Mouse (Mus musculus): ENCODE results near the gene Ddx31. TPM values are rescaled to one million over a fixed set of nuclear protein-coding genes. Genes with fewer than 3 reads are reported as not detected.
A peak's percentile ranks its signal among the peaks of the same experiment; 100 is the strongest.

The Ddx31 gene
- total RNA-seq (2021): 1 to 10 TPM; 6.0 to 8.0 TPM

DNA sequence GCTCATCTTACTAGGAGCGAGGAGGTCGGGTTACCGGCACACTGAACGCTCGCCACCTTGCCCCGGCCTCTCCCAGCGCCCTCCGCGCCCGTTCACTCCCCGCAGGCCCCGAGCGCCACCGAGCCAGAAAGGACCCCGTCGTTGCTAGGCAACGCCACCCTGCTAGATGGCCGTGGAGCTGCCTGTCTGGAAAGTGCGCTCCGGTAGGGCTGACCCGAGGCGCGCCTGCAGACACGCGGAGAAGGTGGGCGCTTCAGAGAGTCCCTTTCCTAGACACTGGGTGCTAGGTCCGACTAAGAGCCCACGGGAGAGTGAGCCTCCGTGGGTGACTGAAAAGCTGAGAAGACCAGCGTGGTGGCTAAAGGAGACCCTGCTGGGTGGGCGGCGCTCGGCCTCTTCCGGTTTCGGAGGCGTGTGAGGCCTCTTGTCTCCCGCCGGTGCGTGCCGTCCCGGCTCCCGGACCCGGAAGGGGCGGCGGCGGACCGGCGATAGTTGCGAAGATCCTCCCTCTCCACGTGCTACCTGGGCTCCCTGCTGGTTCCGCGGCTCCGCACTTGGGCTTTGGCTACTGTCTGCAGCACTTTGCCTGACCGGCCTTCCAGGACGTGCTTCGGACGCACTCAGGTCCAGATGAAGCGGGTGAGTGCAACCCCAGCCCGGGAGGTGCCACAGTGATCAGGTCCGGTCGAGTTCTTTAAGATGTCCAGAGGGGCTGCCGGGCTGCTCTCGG is at the start of gene Ddx31, which contains the start of gene Gtf3c4:
Ddx31 (plus strand) TSS at position 185 of the 730 bp plus-strand sequence.
Gtf3c4 (minus strand) TSS at position 139 of the 730 bp plus-strand sequence.
- DNase-seq (ENCODE audit: extremely low spot score in 1 of 2, low spot score in 2 of 2): peak; percentile 91 to 96
- intact Hi-C loops (cut with DNase I): no loop called here

DNA sequence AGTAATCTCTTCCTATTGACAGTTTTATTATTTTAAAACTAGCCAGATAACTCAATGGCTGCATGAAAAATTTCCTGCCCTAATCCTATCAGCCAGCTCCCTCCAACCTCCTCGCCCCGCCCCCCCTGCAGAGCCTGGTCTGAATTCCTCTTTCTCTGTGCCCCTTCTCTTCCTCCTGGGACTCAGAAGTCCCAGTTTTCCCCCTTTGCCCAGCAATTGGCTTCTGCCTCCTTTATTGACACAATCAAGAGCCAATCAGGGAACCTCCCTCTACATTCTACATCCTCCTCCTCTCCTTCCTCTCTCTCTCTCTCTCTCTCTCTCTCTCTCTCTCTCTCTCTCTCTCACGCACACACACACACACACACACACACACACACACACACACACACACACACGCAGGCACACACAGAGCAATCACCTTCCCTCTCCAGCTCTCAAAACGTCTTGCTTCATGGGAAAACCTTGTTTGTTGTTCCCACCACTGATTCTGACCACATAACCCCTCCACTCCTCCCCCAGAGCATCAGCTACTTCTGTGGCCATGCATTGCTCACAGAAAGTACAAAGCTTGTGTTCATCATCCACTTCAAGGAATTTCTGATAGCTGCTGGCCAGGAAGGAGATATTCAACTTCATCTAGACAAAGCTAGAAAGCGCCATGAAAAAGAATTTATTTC is 47.1 kb upstream of the Ddx31 start:
- peak; percentile 52 to 55 for DNase-seq (ENCODE audit: extremely low spot score in 1 of 2, low spot score in 2 of 2)
- intact Hi-C loops (cut with DNase I): no loop called here

DNA sequence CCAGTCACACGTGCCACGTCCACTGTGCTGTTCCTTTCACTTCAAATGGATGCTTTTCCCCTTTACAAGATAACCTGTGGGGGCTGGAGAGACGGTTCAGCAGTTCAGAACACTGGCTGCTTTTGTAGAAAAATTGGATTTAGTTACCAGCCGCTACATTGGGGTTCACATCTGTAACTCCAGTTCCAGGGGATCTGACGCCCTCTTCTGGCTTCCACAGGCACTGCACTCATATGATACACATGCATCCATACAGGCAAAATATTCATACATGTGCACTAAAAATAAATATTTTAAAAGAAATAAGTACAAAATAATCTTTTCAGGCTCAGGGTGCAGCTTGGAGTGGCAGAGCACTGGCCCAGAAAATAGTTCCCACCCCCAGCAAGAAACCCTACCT is 45.6 kb upstream of the Ddx31 start:
- intact Hi-C loops (cut with DNase I): no loop called here

DNA sequence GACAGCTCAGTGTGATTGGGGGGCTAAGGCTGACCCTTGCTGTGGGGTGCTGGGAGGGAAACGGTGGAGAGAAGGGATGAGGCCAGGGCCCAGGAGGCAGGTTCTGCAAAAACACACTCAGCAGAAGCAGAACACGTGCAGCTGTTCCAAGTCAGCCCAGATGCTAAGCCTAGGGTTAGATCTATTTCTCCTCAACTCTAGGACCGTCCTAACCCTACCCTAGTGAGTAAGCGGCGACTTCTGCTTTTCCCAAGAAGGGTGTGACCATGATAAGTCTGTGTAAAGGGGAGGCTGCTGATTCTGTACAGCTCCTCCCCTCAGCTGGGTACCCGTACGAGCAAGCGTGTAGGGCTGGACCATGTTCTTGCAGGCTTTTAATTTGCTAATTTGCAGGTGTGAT is 43.9 kb upstream of the Ddx31 start:
- intact Hi-C loops (cut with DNase I): no loop called here
- no peak for DNase-seq (ENCODE audit: extremely low spot score in 1 of 2, low spot score in 2 of 2)

More for the DNA sequence above, 45.6 kb upstream of the Ddx31 start:
- DNase-seq (ENCODE audit: extremely low spot score in 1 of 2, low spot score in 2 of 2): no peak

DNA sequence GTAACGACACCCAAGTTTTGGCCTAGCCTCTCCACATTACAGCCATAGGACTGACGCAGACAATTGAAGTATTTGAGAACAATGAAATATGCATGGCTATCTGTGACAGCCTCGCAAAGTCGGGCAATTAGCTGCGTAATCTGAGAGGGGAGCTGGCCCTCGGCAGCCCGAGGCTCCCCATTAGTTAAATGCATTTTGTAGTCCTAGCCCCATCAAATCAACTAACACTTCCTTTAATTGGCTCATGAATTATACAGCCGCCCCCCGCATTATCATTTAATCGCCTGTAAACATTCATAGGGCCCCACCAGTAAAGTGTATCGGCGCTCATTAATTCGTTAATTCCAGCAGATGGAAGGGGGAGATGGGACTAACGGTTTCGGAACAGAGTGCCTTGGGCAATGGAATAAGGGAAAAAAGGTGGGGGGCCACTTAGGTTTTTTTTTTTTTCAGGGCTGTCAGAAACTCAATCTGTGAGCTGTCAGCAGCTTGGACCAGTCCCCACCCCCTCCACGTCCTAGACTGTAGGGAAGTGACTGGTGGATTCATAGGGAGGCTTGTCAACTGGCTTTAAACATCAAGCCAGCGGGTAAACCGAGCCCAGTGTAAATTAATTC is 42.6 kb upstream of the Ddx31 start:
- intact Hi-C loops (cut with DNase I): no loop called here
- DNase-seq (ENCODE audit: extremely low spot score in 1 of 2, low spot score in 2 of 2): no peak

DNA sequence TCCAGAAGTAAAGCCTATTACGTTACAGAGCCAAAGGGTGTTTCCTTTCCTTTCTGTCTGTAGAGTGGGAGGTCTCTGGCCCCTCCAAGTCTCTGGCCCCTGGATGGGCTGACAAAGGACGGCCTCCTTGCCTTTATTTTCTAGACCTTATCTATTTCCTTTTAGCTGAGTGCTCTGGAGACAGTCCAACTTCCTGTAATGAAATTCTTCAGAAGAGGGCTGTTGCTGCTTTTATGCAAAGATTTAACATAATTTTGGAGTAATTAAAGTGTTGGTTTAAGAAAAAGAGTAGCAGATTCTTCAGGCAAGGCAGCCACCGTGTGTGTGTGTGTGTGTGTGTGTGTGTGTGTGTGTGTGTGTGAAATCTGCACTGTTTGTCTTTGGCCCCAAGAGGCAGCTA is 41.8 kb upstream of the Ddx31 start:
- intact Hi-C loops (cut with DNase I): no loop called here
- DNase-seq (ENCODE audit: extremely low spot score in 1 of 2, low spot score in 2 of 2): no peak

DNA sequence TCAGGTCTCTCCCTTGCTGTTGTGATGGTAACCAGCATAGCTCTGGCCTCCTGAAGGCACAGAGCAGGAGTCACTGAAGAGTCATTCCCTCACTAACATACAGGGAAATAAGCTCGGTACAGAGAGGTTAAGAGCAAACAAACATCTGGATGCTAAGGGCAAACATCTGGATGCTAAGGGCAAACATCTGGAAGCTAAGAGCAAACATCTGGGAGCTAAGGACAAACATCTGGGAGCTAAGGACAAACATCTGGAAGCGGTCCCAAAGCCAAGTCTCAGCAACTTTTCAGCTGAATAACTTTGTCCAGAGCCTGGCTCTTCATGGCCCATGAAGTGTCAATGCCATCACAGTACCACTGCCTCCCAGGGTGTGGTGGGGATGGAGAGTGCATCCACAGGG is 40.6 kb upstream of the Ddx31 start:
- intact Hi-C loops (cut with DNase I): no loop called here
- DNase-seq (ENCODE audit: extremely low spot score in 1 of 2, low spot score in 2 of 2): no peak

DNA sequence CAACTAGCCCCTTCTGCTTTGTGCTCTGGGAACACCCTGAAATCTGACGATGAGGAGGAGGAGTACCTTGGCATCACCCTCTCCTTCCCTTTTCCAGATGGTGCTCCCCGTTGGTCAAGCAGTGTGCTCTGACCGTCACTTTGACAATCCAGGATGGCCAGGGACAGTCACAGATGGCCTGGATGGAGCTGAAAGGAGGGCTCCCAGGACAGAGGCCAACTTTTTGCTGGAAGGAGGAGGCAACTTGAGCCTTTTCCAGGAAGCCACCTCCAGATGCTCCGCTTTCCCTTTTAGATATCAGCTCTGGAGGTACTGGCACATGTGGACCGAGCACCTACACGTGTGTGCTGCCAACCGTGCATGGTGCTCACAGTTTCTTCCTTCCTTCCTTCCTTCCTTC is 36.8 kb upstream of the Ddx31 start:
- no peak for DNase-seq (ENCODE audit: extremely low spot score in 1 of 2, low spot score in 2 of 2)
- intact Hi-C loops (cut with DNase I): no loop called here

DNA sequence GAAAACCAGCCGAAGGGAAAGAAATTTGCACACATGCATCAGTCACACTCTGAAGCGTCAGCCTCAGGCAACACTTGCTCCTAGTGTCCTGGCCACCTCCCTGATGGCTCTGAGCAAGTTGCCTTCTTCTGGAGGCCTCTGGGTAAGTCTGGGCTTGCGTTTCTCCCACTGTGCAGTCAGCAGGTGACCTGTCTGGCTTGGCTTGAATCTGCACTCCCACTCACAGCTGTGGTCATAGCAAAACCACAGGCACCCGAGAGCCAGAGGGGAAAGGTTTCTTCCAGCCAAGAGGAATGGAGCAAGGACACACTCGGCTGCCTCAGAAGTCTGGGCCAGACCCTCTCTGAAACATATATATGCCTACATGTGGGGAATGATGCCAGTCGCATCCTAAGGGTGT is 31.4 kb upstream of the Ddx31 start:
- no peak for DNase-seq (ENCODE audit: extremely low spot score in 1 of 2, low spot score in 2 of 2)
- intact Hi-C loops (cut with DNase I): loop anchor here (5.0 kb wide), 1 partner anchor 52 kb away; no protein-coding TSS in a partner anchor

DNA sequence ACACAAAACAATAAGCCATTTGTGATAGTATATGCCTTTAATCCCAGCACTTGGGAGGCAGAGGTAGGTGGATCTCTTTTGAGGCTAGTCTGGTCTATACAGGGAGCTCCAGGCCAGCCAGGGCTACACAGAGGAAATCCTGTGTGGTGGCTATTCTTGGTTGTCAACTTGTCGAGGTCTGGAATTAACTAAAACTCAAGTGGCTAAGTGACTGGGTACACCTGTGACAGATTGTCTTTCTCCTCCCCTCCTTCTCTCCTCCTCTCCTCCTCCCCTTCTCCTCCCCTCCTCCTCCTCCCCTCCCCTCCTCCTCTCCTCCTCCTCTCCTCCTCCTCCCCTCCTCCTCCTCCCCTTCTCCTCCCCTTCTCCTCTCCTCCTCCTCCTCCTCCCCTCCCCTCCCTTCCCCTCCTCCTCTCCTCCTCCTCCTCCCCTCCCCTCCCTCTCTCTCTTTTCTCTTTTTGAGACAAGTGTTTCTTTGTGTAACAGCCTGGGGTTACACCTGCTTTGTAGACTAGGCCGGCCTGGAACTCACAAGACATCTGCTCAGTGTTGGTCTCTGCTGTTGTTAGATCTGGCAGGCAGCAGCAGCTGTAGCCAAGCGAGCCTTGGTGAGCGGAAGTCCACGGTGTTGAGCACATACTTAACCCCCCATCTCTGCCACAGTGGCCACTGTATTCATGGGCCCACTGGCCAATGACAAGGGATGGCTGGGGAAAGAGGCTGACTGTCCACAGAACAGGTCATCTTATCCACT is 29.8 kb upstream of the Ddx31 start:
- intact Hi-C loops (cut with DNase I): no loop called here
- no peak for DNase-seq (ENCODE audit: extremely low spot score in 1 of 2, low spot score in 2 of 2)

DNA sequence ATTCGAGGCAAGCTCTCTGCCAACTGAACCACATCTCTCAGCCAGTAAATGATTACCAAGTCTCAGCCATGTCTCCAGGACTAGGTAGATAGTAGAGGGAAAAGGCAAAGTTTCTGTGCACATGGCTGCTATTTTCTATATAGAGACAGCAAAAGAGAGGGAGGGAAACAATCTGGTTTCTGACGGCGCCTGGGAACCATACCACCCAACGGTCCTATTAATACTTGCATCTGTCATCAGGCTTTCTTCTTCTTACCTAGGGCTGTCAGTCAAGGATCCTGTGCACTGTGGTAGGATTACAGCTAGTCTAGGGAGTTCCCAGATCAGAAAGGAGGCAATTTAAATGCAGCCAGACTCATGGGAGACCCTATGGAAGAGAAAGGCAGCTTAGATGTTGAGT is 21.3 kb upstream of the Ddx31 start:
- intact Hi-C loops (cut with DNase I): no loop called here
- peak in 1 of 2 experiments; percentile 27 for DNase-seq (ENCODE audit: extremely low spot score in 1 of 2, low spot score in 2 of 2)

DNA sequence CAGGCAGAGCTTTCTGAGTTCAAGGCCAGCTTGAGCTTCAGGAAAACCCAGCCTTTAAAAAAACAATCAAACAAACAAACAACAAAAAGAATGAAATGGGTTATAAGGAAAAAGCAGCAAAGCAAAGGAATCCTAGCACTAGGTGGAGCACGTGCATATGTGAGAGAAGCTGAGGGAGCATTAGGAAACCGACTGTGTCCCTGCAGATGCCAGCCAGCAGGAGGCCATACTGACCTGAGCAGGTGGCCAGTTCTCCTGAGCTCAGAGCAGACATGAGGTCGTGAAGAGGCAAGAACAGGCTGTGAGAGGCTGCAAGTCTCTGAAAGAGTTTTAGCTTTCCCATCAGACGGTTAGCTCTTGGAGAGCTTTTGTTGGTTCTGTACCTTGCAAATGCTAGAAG is 10.9 kb upstream of the Ddx31 start:
- intact Hi-C loops (cut with DNase I): no loop called here
- no peak for DNase-seq (ENCODE audit: extremely low spot score in 1 of 2, low spot score in 2 of 2)

DNA sequence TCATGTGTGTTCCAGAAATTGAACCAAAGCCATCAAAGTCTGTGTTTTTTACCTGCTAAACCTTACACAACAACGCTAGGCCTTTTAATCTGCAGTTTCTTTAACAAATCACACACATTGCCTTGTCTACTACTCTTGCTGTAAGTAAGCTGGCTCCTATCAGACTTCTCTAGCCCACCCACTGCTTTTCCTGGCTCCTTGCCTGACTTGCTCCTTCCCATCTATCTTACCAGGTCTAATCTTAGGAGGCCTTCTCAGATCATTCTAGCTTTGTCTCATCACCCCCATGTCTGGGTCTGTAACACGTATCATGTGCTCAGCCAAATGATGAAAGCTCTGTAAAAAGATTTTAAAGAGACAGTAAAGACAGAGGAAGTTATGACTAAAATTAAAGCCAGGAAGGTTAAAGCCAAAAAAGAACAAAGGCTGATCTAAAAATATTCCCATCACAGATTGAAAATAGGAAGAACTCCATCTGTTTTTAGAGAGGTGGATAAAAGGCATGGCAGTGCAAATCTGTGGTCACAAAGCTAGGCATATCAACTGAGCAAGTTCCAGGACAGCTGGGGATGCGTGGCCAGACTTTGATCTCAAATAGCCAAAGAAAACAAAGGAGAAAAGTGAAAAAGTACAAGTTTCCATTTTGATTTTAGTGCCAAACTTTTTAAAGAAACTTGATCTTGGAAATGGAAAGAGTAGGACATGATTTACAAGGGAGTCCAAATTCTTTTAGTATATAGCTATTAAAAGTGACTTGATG is 3.8 kb upstream of the Ddx31 start:
- intact Hi-C loops (cut with DNase I): no loop called here
- peak in 1 of 2 experiments; percentile 58 for DNase-seq (ENCODE audit: extremely low spot score in 1 of 2, low spot score in 2 of 2)

DNA sequence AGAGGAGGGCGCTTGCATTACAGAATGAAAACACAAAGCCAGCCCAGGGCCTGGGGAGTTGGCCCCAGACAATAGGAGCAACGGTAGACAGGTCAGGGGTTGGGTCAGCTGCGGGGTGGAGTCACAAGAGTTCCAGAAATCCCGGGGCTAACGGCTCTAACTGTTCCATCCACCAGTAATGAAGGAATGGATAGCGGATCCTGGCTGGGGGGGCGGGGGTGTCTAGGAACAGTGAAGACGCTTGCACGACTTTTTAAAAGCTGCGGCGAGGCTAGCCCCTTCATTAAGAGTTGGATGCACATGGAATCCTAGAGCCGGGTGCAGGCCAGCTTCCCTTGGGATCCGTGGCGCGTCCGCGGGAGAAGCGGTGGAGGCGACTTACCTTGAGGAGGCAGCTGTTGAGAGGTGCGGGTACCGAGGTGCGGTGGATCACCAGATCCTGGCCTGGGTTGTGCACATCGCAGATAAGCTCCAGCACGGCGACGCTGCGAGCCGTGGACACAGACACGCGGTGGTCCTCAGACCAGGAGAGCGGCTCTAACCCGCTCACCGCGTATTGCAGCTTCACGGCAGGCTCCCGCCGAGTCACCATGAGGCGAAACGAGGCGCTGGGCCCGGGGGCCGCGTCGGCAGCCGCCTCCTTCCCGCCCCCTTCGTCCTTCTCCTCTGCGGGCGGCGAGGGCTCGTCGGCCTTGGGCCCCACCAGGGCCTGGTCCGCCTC is 545 bp upstream of the Ddx31 start:
- intact Hi-C loops (cut with DNase I): no loop called here
- peak in 1 of 2 experiments; percentile 45 for DNase-seq (ENCODE audit: extremely low spot score in 1 of 2, low spot score in 2 of 2)

DNA sequence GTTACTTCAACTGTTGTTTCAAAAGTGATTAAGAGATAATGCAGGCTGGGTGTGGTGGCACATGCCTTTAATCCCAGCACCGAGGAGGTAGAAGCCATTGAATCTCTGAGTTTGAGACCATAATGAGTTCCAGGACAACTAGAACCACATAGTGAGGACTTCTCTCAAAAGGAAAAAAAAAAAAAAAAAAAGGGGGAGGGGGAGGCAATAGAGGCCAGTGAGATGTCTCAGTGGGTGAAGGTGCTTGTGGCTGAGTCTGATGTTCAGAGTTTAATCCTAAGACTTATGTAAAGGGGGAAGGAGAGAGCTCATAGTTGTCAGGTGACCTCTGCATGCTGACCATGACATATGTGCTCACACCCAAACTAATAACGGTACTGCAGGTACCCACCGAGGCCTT is 1.8 kb downstream of the Ddx31 start:
- intact Hi-C loops (cut with DNase I): no loop called here
- DNase-seq (ENCODE audit: extremely low spot score in 1 of 2, low spot score in 2 of 2): no peak

DNA sequence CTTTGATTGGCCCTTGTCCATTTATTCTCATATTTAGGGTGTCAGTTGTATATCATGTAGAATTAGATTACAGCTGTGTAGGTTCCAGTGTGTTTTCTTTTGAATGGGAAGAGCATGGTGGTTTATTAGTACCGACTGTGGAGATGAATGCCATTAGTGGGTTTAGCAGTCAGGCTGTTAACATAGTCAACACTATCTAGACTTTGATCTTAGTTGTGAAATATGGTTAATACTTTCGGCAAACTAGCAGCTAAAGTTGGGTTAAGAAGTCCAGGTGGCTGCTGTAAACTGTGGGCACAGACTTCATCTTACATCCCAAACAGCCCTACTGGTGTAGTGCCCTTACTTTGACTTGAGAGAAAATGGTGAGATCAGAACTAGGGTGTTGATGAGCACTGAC is 8.7 kb downstream of the Ddx31 start:
- no peak for DNase-seq (ENCODE audit: extremely low spot score in 1 of 2, low spot score in 2 of 2)
- intact Hi-C loops (cut with DNase I): no loop called here

DNA sequence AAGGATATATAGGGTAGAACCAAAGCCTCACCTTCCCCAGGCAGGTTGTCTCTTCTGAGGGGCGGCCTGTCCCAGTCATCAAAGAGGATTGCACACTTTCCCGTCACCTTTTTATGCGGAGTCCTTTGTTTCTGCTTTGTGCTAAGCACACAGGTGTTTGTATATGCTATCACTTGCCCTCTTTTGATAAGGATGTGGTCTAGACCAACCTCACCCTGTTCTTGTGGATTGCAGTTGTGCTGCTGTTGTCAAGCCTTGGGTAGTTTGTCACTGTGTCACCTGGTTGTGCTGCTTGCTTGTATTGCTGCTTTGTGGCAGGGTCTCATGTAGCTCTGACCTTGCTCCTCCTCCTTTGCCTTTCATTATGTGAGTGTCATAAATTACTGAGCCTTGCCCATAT is 12.4 kb downstream of the Ddx31 start:
- no peak for DNase-seq (ENCODE audit: extremely low spot score in 1 of 2, low spot score in 2 of 2)
- intact Hi-C loops (cut with DNase I): no loop called here

DNA sequence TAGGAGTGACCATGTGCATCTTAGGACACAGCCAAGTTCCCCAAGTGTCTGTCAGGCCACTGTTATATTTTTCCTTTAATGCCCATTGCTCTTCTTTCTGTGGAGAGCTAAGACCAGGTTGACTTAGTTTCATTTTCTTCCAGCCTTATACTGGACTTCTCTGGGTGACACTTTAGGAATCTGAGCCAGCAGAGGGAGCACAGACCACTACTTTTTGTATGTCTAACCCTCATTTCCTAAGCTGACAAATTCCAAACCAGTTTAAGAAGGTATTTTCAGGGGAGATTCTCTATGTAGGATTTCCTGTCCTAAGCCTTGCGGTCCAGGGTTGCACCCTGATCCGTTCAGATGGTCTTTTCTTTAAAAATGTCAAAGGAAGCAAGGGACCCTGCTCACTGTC is 15.6 kb downstream of the Ddx31 start:
- DNase-seq (ENCODE audit: extremely low spot score in 1 of 2, low spot score in 2 of 2): no peak
- intact Hi-C loops (cut with DNase I): no loop called here

Measured in left cerebral cortex, postnatal 10 days (tissue).